Mouse (Mus musculus) kidney, embryonic 16.5 days (tissue): Measurements from ENCODE around the gene Serpinb9b. TPM values are rescaled to one million over a fixed set of nuclear protein-coding genes. Genes with fewer than 3 reads are reported as not detected.

ENCODE experiments used
- ATAC-seq: fragments of 200-750 bp; cut with Nextera tagmentation; 2 replicates; pipeline ENCODE4 v1.8.0; 2017; ENCODE audit warnings: moderate TSS enrichment; ENCODE audit not compliant: low FRiP score, low TSS enrichment
- H3K27ac ChIP-seq: fragments of 300-500 bp; sonication (generic); 2 replicates; pipeline ENCODE4 v1.5.1; 2014; ENCODE audit warnings: low read length
- H3K27me3 ChIP-seq: fragments of 300-500 bp; sonication (generic); 2 replicates; pipeline ENCODE4 v1.6.1; 2014; ENCODE audit warnings: low read length, control low read depth, mixed read lengths; ENCODE audit not compliant: insufficient read depth
- H3K36me3 ChIP-seq: fragments of 300-500 bp; sonication (generic); 2 replicates; pipeline ENCODE4 v1.6.1; 2014; ENCODE audit warnings: low read length, control low read depth, mixed read lengths; ENCODE audit not compliant: insufficient read depth
- H3K4me1 ChIP-seq: fragments of 300-500 bp; sonication (generic); 2 replicates; pipeline ENCODE4 v1.6.1; 2014; ENCODE audit warnings: low read length, control low read depth, mixed read lengths; ENCODE audit not compliant: insufficient read depth
- H3K4me2 ChIP-seq: fragments of 300-500 bp; sonication (generic); replicated peaks from 2 replicates; pipeline ENCODE4 v1.6.1; 2014; ENCODE audit warnings: low read depth, low read length
- H3K4me3 ChIP-seq: fragments of 300-500 bp; sonication (generic); 2 replicates; pipeline ENCODE4 v1.5.1; 2014; ENCODE audit warnings: mild to moderate bottlenecking, low read length
- H3K9ac ChIP-seq: fragments of 300-500 bp; sonication (generic); replicated peaks from 2 replicates; pipeline ENCODE4 v1.6.1; 2014; ENCODE audit warnings: low read length
- H3K9me3 ChIP-seq: fragments of 300-500 bp; sonication (generic); 2 replicates; pipeline ENCODE4 v1.6.1; 2016; ENCODE audit warnings: low read length, control low read depth
- WGBS: fragments of 180-500 bp; shearing (Covaris S2); extraction: QIAGEN DNeasy Blood & Tissue Kit; methylation state at CpG from one replicate; pipeline ENCODE4 v1.1.7; 2014; 5-methylcytosine and 5-hydroxymethylcytosine counted together
- polyA plus RNA-seq: library from polyadenylated mRNA; unstranded; fragments of >200 nt; fragmentation: Nextera tagmentation; extraction: Ambion mirVana; gene quantifications from 2 replicates; pipeline ENCODE4 v1.2.1, GENCODE M21; 2015

Gene Serpinb9b
- 0.09 TPM in 1 of 2 replicates, not detected in the other for polyA plus RNA-seq

DNA sequence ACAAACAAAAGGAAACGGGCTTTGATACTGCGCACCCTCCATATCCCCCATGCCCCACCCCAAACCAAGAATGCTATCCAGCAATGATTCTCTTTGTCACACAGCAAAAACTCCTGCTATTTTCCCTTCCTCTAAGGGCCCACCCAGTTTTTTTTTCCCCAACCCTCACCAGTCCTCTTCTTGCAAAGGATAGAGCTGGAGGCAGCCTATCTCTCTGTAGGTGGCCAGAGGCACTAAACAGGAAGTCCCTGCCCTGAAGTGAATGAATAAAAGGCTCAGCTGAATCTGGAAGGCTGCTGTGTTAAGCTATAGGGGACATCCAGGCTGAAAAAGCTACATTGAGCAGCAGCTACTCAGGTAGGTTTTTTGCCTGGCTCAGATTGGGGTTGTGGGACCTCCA is at the start of gene Serpinb9b:
Gene Serpinb9b, plus strand, starts transcription at position 173 of the 400 bp plus-strand sequence.
- no peak for ATAC-seq
- Histone ChIP-seq H3K4me2 (no peak within 1 kb of the TSS), H3K27me3 (no peaks in the 10 kb centered on the region), H3K9me3 (no peaks in the 10 kb centered on the region), H3K4me3 (no peak within 1 kb of the TSS), H3K27ac (no peak within 1 kb of the TSS), H3K9ac (no peak within 1 kb of the TSS), H3K36me3 (no peaks in the 10 kb centered on the region), H3K4me1 (no peaks in the 10 kb centered on the region)
- 80% methylated on average over 2 of the region's 2 CpGs for WGBS

DNA sequence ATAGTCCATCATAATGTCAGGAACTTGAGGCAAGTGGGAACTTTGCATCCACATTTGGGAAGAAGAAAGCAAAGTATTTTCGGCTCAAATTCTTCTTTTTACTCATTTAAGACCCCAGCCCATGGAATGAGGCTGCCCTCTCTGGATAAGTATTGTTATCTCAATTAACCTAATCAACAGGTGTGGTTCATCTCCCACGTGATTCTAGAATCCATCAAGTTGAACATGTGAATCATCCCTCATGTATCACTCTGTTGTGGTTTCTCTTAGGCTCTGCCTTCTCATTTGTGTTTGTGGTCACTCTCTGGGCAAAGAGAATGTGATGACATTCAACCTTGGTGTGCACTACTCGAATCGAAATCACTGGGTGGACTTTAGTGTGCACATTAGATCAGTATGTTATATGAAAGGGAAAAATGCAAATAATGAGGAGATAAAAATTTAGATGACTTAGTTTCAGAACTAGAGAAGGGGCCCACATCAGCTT is 44.6 kb upstream of the Serpinb9b start:
- Histone ChIP-seq H3K9ac (no peak overlapping the region), H3K4me1 (no peaks in the 10 kb centered on the region), H3K27ac (no peak overlapping the region), H3K9me3 (no peaks in the 10 kb centered on the region), H3K27me3 (no peaks in the 10 kb centered on the region), H3K4me2 (no peak overlapping the region), H3K4me3 (no peak overlapping the region), H3K36me3 (no peaks in the 10 kb centered on the region)
- ATAC-seq = no peak
- 82% methylated on average over 4 of the region's 4 CpGs for WGBS

DNA sequence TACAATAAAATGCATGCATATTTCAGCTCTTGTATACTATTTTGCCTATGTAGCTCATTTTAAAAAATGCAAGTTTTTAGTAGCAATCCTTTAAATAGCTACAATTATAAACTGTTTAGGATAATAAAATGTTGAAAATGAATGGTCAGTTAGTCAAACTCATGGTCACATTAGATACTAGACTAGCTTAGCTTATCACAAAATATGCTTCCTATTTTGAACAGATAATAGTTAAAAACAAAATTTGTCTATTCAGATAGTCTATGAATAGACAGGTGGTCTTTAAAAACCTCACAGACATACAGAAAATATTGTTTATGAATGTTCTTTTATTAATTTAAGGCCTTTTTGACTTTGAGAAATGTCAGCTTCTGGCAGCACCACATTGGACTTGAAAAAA is 41.0 kb upstream of the Serpinb9b start:
- Histone ChIP-seq H3K9ac (no peak overlapping the region), H3K4me2 (no peak overlapping the region), H3K27me3 (no peaks in the 10 kb centered on the region), H3K4me1 (no peaks in the 10 kb centered on the region), H3K4me3 (no peak overlapping the region), H3K9me3 (no peaks in the 10 kb centered on the region), H3K27ac (no peak overlapping the region), H3K36me3 (no peaks in the 10 kb centered on the region)
- ATAC-seq = no peak

DNA sequence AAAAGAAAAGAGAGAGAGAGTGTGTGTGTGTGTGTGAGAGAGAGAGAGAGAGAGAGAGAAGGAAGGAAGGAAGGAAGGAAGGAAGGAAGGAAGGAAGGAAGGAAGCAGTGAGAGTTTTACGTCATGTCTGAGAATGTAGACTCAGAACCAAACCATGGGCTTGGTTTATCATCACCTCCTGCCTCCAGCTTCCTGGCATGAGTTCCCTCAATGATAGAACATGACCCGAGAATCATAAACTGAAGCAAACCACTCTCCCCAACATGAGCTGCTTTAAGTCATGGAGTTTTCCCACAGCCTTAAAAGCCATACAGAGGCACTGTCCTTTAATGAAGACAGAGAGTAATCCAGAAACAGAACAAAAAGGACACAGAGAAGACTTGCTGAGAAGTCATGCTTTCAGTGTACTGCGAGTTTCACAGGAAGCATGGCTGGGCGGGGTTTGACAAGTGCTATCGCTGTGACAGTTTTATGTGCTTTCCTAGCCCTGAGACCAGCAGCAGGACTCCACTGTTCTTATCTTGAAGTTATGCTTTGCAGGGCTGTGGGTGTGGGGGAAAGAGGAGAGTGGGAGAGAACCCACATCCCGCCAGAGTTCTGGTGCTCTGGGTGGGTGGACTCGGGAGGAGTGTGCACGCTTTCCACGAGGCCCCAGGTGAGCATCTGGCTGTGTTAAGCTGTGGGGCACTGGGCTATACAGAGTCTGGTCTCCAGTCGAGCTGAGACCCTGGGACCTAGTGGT is 33.9 kb upstream of the Serpinb9b start:
- Histone ChIP-seq H3K4me2 (no peak overlapping the region), H3K27me3 (no peaks in the 10 kb centered on the region), H3K9ac (no peak overlapping the region), H3K4me1 (no peaks in the 10 kb centered on the region), H3K9me3 (no peaks in the 10 kb centered on the region), H3K27ac (0 out of 2 replicates have a peak overlapping the region, but pooled peaks have one; percentile 5), H3K4me3 (no peak overlapping the region), H3K36me3 (no peaks in the 10 kb centered on the region)
- WGBS = 33% methylated on average over 10 of the region's 10 CpGs
- ATAC-seq = peak; percentile 79

DNA sequence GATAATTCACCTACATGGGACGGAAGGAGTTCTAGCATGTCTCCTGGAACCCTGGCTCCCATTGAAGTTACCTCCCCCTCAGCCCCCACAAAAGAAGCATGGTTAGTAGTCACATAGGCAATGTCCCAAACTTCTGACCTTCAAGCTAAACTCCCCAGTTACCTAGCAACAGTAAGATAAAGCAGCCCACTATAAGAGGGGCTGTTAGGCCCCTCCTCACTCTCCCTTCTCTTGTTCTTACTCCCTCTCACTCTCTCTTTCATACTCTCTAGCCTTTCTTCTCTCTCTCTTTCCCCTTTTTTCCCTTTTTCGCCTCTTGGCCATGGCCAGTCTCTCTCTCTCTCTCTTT is 33.3 kb upstream of the Serpinb9b start:
- no peak overlapping the region for H3K4me3 ChIP-seq
- H3K4me1 ChIP-seq = no peaks in the 10 kb centered on the region
- no peak overlapping the region for H3K9ac ChIP-seq
- H3K36me3 ChIP-seq = no peaks in the 10 kb centered on the region
- no peak overlapping the region for H3K4me2 ChIP-seq
- WGBS = 68% methylated on average over 2 of the region's 2 CpGs
- no peaks in the 10 kb centered on the region for H3K9me3 ChIP-seq
- H3K27ac ChIP-seq = no peak overlapping the region
- peak; percentile 56 for ATAC-seq
- H3K27me3 ChIP-seq = no peaks in the 10 kb centered on the region

DNA sequence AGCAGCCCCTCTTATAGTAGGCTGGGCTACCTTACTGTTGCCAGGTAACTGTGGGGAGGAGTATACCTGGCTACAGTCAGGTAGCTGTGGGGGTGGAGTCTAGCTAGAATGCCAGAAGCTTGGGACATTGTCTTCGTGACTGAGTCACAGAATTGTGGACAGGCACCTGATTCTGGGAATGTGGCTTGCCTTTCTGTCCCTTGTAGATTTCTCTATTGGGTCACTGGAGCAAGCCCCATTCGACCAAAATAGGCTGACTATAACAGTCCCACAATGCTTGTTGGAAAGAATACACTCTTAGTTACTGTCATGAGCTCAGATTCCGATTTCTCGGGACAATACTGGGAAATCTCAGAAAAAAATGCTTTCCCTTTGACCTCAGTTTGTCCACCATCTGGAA is 32.2 kb upstream of the Serpinb9b start:
- WGBS = 62% methylated on average over 4 of the region's 4 CpGs

DNA sequence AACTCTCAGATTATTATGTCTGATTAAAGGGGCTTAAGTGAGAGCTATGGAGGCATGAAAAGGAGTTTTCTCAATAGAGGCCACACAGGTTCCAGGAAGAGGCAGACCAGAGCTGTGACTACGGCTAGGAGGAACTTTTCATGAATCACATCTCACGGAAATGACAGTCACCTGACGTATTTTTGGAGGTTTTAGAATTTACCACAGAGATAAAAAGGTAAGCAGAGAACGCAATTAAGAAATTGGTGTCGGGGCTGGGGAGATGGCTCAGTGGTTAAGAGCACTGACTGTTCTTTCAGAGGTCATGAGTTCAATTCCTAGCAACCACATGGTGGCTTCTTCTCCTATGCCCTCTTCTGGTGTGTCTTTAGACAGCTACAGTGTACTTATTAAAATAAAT is 25.9 kb upstream of the Serpinb9b start:
- no peak overlapping the region for H3K9ac ChIP-seq
- H3K4me1 ChIP-seq = 0 out of 2 replicates have a peak, but pooled peaks cover 3% of the 10 kb centered on the region
- H3K36me3 ChIP-seq = no peaks in the 10 kb centered on the region
- H3K9me3 ChIP-seq = no peaks in the 10 kb centered on the region
- no peak overlapping the region for H3K27ac ChIP-seq
- no peak for ATAC-seq
- 89% methylated on average over 5 of the region's 5 CpGs for WGBS
- no peak overlapping the region for H3K4me3 ChIP-seq
- no peaks in the 10 kb centered on the region for H3K27me3 ChIP-seq
- no peak overlapping the region for H3K4me2 ChIP-seq

More for the DNA sequence above, 32.2 kb upstream of the Serpinb9b start:
- H3K27ac ChIP-seq = no peak overlapping the region
- no peak overlapping the region for H3K4me3 ChIP-seq
- H3K9ac ChIP-seq = no peak overlapping the region
- no peaks in the 10 kb centered on the region for H3K9me3 ChIP-seq
- H3K4me2 ChIP-seq = no peak overlapping the region
- no peaks in the 10 kb centered on the region for H3K36me3 ChIP-seq
- no peak for ATAC-seq
- H3K27me3 ChIP-seq = no peaks in the 10 kb centered on the region
- H3K4me1 ChIP-seq = no peaks in the 10 kb centered on the region

DNA sequence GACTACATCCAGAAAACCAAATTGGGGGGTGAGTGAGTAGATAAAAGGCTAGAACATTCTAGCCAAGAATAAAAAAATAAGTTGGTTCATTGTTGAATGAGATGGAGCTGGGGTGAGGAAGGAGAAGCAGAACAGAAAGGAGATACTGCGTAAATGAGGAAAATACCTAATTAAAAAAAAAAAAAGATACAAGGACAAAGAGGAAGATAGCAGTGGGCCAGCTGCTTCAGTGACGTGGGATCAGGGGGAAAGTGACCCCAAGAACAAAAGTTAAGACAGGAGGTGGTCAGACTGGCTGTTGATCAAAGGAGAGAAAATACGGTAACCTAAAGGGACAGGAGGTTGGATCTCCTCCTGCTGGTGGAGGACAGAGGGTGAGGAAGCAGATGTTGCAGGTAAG is 24.3 kb upstream of the Serpinb9b start, which contains the start of gene Serpinb9:
Gene Serpinb9, plus strand, starts transcription at position 301 of the 400 bp plus-strand sequence.
- H3K27me3 ChIP-seq = no peaks in the 10 kb centered on the region
- peak within 1 kb of the TSS; percentile 70 for H3K9ac ChIP-seq
- peak within 1 kb of the TSS; percentile 54 for H3K4me2 ChIP-seq
- H3K9me3 ChIP-seq = no peaks in the 10 kb centered on the region
- no peak for ATAC-seq
- peak within 1 kb of the TSS; percentile 87 for H3K27ac ChIP-seq
- 89% methylated on average over 3 of the region's 3 CpGs for WGBS
- no peaks in the 10 kb centered on the region for H3K36me3 ChIP-seq
- 0 out of 2 replicates have a peak, but pooled peaks cover 3% of the 10 kb centered on the region for H3K4me1 ChIP-seq
- H3K4me3 ChIP-seq = peak within 1 kb of the TSS; percentile 45

DNA sequence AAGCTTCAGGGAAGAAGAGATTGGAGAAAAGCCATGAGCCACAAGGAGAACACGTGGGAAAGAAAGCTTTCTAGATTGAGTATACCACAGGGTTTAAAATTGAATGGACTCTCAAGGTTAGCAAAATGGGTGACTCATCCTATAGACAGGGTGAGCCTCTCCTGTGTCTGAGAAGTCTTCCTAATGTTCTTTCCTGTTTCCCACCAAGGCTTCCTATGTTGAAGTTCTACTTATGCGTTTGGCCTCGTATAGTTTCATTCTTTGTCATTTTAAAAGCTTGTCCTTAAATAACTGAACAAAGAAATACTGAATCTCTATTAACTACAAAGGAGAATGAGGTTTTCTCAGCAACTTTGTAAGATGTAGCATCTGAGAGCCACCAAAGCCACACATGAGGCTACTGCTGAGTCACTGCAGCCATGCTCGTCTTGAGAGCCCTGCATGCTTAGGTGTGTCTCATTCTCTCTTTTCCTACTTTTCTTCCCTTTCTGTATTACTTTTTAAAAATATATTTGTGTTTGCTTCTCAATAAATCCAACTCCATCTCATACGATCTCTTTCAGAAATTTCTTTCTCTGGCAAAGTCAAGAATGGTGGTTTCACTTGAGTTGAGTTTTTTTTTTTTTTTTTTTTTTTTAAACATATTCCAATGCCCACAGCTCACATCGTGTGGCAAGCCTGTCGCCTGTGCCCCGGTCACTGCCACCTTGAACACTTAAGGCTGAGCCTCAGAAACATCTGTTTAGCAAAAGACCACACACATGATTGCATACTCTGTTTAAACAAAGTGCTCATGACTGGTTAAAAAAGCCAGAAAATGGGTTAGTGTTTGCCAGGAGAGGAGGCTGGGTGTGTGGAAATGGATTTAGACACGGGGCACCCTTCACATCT is 23.4 kb upstream of the Serpinb9b start:
- 64% methylated on average over 9 of the region's 9 CpGs for WGBS
- Histone ChIP-seq H3K27ac (peak overlapping the region; percentile 87), H3K36me3 (peaks cover 2% of the 10 kb centered on the region; the same call in 1 of the 2 replicates), H3K4me3 (peak overlapping the region; percentile 45), H3K27me3 (no peaks in the 10 kb centered on the region), H3K9ac (peak overlapping the region; percentile 70), H3K9me3 (no peaks in the 10 kb centered on the region), H3K4me1 (0 out of 2 replicates have a peak, but pooled peaks cover 3% of the 10 kb centered on the region), H3K4me2 (peak overlapping the region; percentile 54)
- ATAC-seq = peak; percentile 58; the same call in 1 of the 2 replicates
